Mouse (Mus musculus) stomach, embryonic 16.5 days (tissue): Measurements from ENCODE around the gene Ccdc17. TPM values are rescaled to one million over a fixed set of nuclear protein-coding genes. Genes with fewer than 3 reads are reported as not detected.

Experiments
- ATAC-seq: fragments of 200-750 bp; cut with Nextera tagmentation; 2 replicates; pipeline ENCODE4 v1.8.0; 2017; ENCODE audit warnings: moderate number of reproducible peaks, moderate TSS enrichment; ENCODE audit not compliant: insufficient read depth, low FRiP score
- H3K27ac ChIP-seq: fragments of 300-500 bp; sonication (generic); 2 replicates; pipeline ENCODE4 v1.5.1; 2014; ENCODE audit warnings: low read length
- H3K27me3 ChIP-seq: fragments of 300-500 bp; sonication (generic); 2 replicates; pipeline ENCODE4 v1.6.1; 2014; ENCODE audit warnings: low read length, control low read depth, mixed read lengths; ENCODE audit not compliant: control insufficient read depth, insufficient read depth
- H3K36me3 ChIP-seq: fragments of 300-500 bp; sonication (generic); 2 replicates; pipeline ENCODE4 v1.6.1; 2014; ENCODE audit warnings: low read length; ENCODE audit not compliant: control insufficient read depth, insufficient read depth
- H3K4me1 ChIP-seq: fragments of 300-500 bp; sonication (generic); 2 replicates; pipeline ENCODE4 v1.6.1; 2014; ENCODE audit warnings: low read length, control low read depth, mixed read lengths; ENCODE audit not compliant: control insufficient read depth, insufficient read depth
- H3K4me2 ChIP-seq: fragments of 300-500 bp; sonication (generic); 2 replicates; pipeline ENCODE4 v1.6.1; 2014; ENCODE audit warnings: low read depth, low read length, mixed read lengths
- H3K4me3 ChIP-seq: fragments of 300-500 bp; sonication (generic); replicated peaks from 2 replicates; pipeline ENCODE4 v1.5.1; 2014; ENCODE audit warnings: mild to moderate bottlenecking, low read length
- H3K9ac ChIP-seq: fragments of 300-500 bp; sonication (generic); 2 replicates; pipeline ENCODE4 v1.6.1; 2014; ENCODE audit warnings: low read length
- H3K9me3 ChIP-seq: fragments of 300-500 bp; sonication (generic); replicated peaks from 2 replicates; pipeline ENCODE4 v1.6.1; 2016; ENCODE audit warnings: low read length, control low read depth; ENCODE audit not compliant: control insufficient read depth
- WGBS: fragments of 180-500 bp; shearing (Covaris S2); extraction: QIAGEN DNeasy Blood & Tissue Kit; methylation state at CpG from one replicate; pipeline ENCODE4 v1.1.7; 2014; 5-methylcytosine and 5-hydroxymethylcytosine counted together
- polyA plus RNA-seq: library from polyadenylated mRNA; unstranded; fragments of >200 nt; fragmentation: Nextera tagmentation; extraction: Ambion mirVana; gene quantifications from 2 replicates; pipeline ENCODE4 v1.2.1, GENCODE M21; 2015

The Ccdc17 gene
- polyA plus RNA-seq, 1 experiment from 2014 or later: 4.0 TPM

DNA sequence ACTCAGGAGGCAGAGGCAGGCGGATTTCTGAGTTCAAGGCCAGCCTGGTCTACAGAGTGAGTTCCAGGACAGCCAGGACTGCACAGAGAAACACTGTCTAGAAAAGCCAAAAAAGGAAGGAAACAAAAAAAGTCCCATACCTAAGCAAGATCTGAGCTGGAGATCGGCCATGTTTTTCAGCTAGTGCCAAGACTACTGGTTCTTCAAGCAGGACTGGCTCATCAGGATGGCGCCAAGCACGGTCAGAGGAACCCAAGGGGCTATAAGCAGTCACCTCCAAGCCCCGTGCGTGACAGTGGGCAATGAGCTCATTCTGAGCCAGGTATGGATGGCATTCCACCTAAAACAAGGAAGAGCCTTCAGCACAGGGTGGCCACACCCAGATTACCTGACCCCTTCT, 42.4 kb downstream of the Ccdc17 start:
- Histone ChIP-seq H3K36me3 (peaks cover 44% of the 10 kb centered on the region), H3K9me3 (no peaks in the 10 kb centered on the region), H3K4me1 (no peaks in the 10 kb centered on the region), H3K27ac (no peak overlapping the region), H3K4me2 (no peak overlapping the region), H3K27me3 (no peaks in the 10 kb centered on the region), H3K9ac (no peak overlapping the region), H3K4me3 (no peak overlapping the region)
- ATAC-seq: no peak
- WGBS: 95% methylated on average over 6 of the region's 6 CpGs

DNA sequence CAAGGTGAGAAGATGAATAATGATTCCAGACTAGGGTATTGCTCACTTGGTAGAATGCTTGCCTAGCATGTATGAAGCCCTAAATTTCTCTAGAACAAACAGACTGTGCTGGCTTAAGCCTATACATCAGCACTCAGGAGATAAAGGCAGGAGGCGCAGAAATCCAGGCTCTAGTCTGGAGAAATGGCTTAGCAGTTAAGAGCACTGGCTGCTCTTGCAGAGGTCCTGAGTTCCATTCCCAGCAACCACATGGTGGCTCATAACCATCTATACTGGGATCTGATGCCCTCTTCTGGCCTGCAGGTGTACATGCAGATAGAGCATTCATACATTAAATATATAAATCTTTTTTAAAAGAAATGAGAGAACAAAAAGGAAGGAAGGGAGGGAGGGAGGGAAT, 45.6 kb downstream of the Ccdc17 start:
- 91% methylated on average over 1 of the region's 1 CpGs for whole genome bisulfite sequencing
- no peaks in the 10 kb centered on the region for H3K9me3 ChIP-seq
- H3K27ac ChIP-seq: no peak overlapping the region
- H3K4me2 ChIP-seq: no peak overlapping the region
- 0 out of 2 replicates have a peak, but pooled peaks cover under 1% of the 10 kb centered on the region for H3K4me1 ChIP-seq
- peaks cover 37% of the 10 kb centered on the region for H3K36me3 ChIP-seq
- no peak overlapping the region for H3K9ac ChIP-seq
- no peak for ATAC-seq
- no peak overlapping the region for H3K4me3 ChIP-seq
- H3K27me3 ChIP-seq: no peaks in the 10 kb centered on the region

DNA sequence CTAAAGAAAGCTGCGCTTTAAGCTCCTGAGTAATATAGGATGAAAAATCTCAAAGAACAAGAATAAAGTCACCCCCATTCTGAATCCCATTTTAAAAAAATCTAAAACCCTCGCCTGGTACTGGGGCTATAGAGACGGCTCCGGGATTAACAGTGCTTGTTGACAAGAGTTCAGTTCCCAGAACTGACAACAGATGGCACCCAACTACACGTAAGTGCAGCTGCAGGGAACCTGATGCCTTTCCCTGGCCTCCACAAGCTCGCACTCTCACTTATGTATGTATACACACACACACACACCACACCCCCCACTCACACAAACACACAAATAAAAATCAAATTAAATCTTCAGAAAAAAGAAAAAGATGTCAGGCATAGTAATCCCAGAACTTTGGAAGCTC, 47.9 kb downstream of the Ccdc17 start:
- H3K36me3 ChIP-seq: peaks cover 21% of the 10 kb centered on the region
- WGBS: 50% methylated on average over 6 of the region's 6 CpGs
- no peaks in the 10 kb centered on the region for H3K9me3 ChIP-seq

DNA sequence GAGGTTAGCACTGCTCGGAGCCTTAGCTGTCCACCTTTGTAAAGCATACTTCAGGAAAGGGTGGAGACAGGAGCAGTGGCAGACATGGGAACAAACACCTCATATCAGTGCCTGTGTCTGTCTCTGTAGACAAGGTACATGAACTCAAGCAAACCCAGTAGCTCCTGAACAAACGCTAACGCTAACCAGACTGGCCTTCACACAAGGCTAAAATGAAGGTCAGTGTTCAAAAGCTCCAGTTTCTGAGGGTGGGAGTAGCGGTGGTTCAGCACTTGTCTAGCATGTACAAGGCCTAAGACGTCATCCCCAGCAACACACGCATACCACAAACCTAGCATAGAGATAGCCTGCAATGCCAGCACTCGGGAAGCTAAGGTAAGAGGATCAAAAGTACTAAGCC, 49.2 kb downstream of the Ccdc17 start:
- no peak overlapping the region for H3K4me3 ChIP-seq
- no peaks in the 10 kb centered on the region for H3K27me3 ChIP-seq
- no peaks in the 10 kb centered on the region for H3K9me3 ChIP-seq
- WGBS: 79% methylated on average over 7 of the region's 7 CpGs
- H3K4me1 ChIP-seq: peaks cover 16% of the 10 kb centered on the region
- no peak overlapping the region for H3K27ac ChIP-seq
- H3K4me2 ChIP-seq: no peak overlapping the region
- no peak overlapping the region for H3K9ac ChIP-seq
- no peak for ATAC-seq
- peaks cover 13% of the 10 kb centered on the region for H3K36me3 ChIP-seq

More for the DNA sequence above, 47.9 kb downstream of the Ccdc17 start:
- Histone ChIP-seq H3K4me3 (no peak overlapping the region), H3K4me2 (no peak overlapping the region), H3K27me3 (no peaks in the 10 kb centered on the region), H3K9ac (no peak overlapping the region), H3K4me1 (0 out of 2 replicates have a peak, but pooled peaks cover 7% of the 10 kb centered on the region), H3K27ac (no peak overlapping the region)
- ATAC-seq: no peak

DNA sequence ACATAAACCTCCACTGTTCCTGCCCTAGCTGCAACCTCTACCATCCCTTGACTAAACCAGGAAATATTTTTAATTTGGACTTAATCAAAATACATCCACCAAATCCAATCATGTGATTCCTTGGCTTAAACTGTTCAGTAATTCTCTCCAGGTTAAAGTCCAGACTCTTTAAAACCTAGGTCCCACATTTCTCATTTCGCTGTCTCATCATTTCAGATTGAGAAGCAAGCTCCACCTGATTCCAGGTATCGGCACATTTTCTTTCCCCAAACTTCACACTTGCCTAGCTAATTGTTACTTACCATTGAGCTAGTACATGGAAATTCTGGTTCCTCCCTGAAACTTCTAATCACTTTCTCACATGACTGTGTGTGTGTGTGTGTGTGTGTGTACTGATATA, 53.0 kb downstream of the Ccdc17 start:
- peaks cover 20% of the 10 kb centered on the region for H3K4me1 ChIP-seq
- WGBS: 93% methylated on average over 2 of the region's 2 CpGs
- no peaks in the 10 kb centered on the region for H3K27me3 ChIP-seq
- H3K4me2 ChIP-seq: peak overlapping the region; percentile 89
- no peak for ATAC-seq
- no peak overlapping the region for H3K27ac ChIP-seq
- H3K36me3 ChIP-seq: no peaks in the 10 kb centered on the region
- no peaks in the 10 kb centered on the region for H3K9me3 ChIP-seq
- 0 out of 2 replicates have a peak overlapping the region, but pooled peaks have one; percentile 9 for H3K4me3 ChIP-seq
- H3K9ac ChIP-seq: no peak overlapping the region

Other genes with a start within 250 kb of the Ccdc17 start
- gene Mast2, start 132.5 kb upstream of the Ccdc17 start, polyA plus RNA-seq: 6.6 and 9.5 TPM in 2 replicates
- 13.3 and 13.8 TPM in 2 replicates for gene Ipp, start 89.1 kb upstream of the Ccdc17 start, polyA plus RNA-seq
- gene Tmem69, start 40.7 kb upstream of the Ccdc17 start, polyA plus RNA-seq: 23.6 and 24.8 TPM in 2 replicates
- 32.2 and 32.6 TPM in 2 replicates for gene Gpbp1l1, start 39.0 kb upstream of the Ccdc17 start, polyA plus RNA-seq
- gene Nasp, start 31.3 kb downstream of the Ccdc17 start, polyA plus RNA-seq: 82.4 and 88.5 TPM in 2 replicates
- gene Akr1a1, start 55.0 kb downstream of the Ccdc17 start, polyA plus RNA-seq: 784 and 808 TPM in 2 replicates
- 1,350 and 1,396 TPM in 2 replicates for gene Prdx1, start 88.9 kb downstream of the Ccdc17 start, polyA plus RNA-seq
- 19.4 and 21.1 TPM in 2 replicates for gene Mmachc, start 111.8 kb downstream of the Ccdc17 start, polyA plus RNA-seq
- gene Ccdc163, start 111.9 kb downstream of the Ccdc17 start, polyA plus RNA-seq: 24.8 and 27.6 TPM in 2 replicates
- 5.1 and 7.6 TPM in 2 replicates for gene Tesk2, start 124.3 kb downstream of the Ccdc17 start, polyA plus RNA-seq
- 28.4 and 31.9 TPM in 2 replicates for gene Toe1, start 211.0 kb downstream of the Ccdc17 start, polyA plus RNA-seq
- gene Mutyh, start 211.1 kb downstream of the Ccdc17 start, polyA plus RNA-seq: 11.6 and 12.0 TPM in 2 replicates
- gene Hpdl, start 225.1 kb downstream of the Ccdc17 start, polyA plus RNA-seq: 0.57 and 0.94 TPM in 2 replicates